Mouse (Mus musculus): Measurements from ENCODE around the gene Muc2.

DNA sequence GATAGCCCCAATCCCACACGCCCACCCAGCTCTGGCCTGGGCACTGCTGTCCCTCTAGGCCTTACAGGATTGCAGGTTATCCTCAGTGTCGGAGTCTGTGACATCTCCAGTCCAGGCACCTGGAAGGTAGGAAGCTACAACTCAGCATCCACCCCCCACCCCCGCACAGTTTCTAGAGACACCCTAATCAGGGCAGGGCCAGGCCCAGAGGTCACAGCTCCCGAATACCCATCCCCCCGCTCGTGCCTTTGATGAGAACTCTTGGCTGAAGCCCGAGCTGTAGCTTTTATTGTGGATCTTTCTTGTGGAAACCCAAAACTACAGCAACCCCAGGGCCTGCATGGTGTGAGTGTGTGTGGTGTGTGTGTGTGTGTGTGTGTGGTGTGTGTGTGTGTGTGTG, 37.9 kb upstream of the Muc2 start:
- TF ChIP-seq POLR2A (IDR thresholded peaks at IDR 0.05; ENCODE audit: insufficient read depth, low read depth, low read length) (no peak), CTCF (IDR thresholded peaks at IDR 0.05) (no peak), EP300 (IDR thresholded peaks at IDR 0.05; ENCODE audit: insufficient read depth, low read depth, low read length) (no peak)
